Mouse (Mus musculus) v-Abl transformed pro-B cells (cell line): Measurements from ENCODE around the gene Mettl18.

Experiments
- in situ Hi-C, 2 experiments: fragments of 400-800 bp; cut with MboI; formaldehyde crosslinking; loops; one replicate each; pipeline ENCODE4 v1.15.1; 2025; ENCODE audit not compliant: unreplicated experiment in 2 of 2

Gene Mettl18

DNA sequence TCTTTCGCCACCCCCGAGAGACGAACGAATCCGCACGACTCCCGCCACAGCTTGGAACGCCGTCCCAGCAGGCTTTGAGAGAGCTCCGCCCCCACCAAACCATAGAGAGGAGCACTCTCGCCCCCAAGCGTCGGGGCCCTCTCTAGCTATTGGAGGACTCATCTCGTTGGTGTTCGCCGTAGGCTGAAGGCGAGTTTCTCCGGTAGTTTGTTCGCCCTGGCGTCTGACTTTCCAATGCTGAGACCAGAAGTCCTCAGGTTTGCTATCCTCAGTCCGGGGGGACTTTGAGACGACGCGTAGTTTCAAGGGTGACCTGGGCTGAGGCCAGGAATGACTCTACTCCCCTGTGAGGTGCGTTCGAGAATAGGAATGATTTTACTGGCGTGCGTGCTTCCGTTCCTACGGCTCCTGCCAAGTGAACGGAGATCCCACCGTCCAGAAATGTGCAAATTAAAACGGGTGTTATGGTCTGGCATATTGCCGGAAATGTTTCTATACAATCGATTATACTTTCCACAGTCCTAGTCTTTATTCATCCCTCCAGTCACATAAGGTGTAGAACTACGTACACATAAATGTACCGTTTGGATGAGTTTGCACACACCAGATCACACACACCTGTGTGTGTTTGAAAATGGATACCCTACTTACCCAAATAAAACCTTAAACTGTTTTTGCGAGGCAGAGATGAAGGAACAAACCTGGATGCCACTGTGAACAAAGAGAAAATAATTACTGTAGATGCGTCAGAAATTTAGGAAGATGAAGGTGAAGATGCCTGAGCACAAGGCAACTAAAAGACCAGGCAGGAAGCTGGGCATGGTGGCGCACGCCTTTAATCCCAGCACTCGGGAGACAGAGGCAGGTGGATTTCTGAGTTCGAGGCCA lies at the start of gene Mettl18, which contains the start of gene BC055324:
TSS of gene Mettl18 (plus strand) at position 169 of the 888 bp plus-strand sequence.
TSS of gene BC055324 (minus strand) at position 76 of the 888 bp plus-strand sequence.
- in situ Hi-C loops, result no loop called here

DNA sequence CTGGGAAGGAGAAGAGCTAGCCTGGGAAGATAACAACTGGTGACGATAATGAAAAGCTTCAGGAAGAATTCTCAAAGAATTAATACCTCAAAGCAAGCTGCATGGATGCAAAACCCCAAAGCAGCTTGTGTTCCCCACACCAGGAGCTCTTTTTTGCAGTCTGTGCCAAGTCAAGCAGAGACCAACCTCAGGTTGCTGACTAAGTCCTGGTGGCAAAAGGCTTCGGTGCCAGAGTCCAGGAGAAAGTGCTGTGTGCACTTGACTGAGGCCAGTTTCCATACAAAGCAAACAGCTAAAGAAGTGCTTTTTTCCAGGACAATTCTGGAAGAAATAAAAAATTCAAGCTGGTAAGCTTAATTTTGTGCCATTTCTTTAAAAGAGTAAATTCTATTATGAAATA lies 41.3 kb upstream of the Mettl18 start:
- in situ Hi-C loops, result no loop called here

DNA sequence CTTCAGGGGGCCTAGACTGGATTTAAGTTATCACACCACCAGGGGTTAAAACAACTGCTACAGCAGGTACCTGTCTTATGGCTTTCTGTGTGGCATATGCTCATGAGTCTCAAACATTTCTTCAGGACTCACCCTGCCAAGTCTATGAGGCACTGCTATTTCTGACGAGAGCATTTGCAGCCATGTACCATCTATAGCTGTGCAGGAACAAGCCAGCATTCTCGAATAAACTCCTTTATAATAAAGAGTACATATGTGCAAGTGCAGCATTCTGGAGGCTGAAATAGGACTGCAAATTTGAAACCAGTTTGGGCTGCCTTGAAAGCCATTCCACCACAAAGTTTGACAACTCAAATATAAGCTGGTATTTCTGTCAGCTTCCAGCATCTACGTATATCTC lies 36.7 kb upstream of the Mettl18 start:
- in situ Hi-C loops, result no loop called here

DNA sequence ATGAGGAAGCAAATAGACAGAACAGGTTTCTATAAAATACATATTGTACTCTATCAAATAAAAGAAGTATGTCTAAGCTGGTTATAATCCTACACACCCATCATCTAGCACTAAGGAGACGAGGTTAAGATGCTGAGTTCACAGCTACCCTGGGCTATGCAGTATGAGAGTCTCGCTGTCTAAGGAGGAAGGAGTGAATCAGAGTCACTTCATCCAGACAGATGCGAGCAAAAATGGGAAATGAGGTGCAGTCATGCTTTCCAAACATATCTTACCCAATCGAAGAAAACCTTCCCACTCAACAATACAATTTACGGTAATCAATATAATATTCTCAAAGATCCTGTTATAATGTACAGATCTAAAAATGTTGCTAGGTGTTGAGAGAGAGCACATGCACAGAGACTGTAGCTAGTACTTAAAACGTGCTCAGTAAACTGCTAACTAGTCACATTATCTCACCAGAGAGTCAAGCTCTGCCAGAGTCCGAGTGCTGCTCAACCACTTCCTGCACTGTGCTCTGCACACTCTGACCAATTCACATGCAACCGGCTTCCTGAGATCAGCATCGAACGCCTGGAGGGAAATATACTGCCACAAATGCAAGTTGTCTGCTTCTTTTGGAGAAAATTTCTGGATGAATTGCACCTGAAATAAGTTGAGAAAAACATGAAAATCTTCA lies 30.5 kb upstream of the Mettl18 start:
- in situ Hi-C loops, result no loop called here

- in situ Hi-C loops, result no loop called here
Measured at GRCm38 (mm10) chr1:163974471-163974870, 20.2 kb upstream of the Mettl18 start.

GRCm38 (mm10) chr1:163975088-163975487 lies 19.6 kb upstream of the Mettl18 start:
- in situ Hi-C loops, result no loop called here

- in situ Hi-C loops, result no loop called here
Measured at GRCm38 (mm10) chr1:163976515-163976914, 18.2 kb upstream of the Mettl18 start.

DNA sequence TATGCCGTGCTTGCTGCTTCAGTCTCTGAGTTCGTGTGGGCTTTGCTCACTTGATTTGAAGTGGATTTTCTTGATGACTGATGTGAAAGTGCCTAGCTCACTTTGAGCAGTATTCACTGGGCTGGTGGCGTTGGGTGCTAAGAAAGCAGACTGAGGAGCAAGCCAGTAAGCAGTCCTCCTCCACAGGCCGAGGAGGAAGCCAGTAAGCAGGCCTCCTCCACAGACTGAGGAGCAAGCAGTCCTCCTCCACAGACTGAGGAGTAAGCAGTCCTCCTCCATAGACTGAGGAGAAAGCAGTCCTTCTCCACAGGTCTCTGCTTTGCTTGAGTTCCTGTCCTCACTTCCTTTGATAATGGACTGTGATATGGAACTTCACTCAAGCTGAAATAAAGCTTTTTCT lies 2.3 kb upstream of the Mettl18 start:
- in situ Hi-C loops, result no loop called here

- in situ Hi-C loops, result no loop called here
Measured at GRCm38 (mm10) chr1:163994173-163994720, 442 bp upstream of the Mettl18 start.

- in situ Hi-C loops, result no loop called here
Measured at GRCm38 (mm10) chr1:163995609-163995913, 872 bp downstream of the Mettl18 start.

DNA sequence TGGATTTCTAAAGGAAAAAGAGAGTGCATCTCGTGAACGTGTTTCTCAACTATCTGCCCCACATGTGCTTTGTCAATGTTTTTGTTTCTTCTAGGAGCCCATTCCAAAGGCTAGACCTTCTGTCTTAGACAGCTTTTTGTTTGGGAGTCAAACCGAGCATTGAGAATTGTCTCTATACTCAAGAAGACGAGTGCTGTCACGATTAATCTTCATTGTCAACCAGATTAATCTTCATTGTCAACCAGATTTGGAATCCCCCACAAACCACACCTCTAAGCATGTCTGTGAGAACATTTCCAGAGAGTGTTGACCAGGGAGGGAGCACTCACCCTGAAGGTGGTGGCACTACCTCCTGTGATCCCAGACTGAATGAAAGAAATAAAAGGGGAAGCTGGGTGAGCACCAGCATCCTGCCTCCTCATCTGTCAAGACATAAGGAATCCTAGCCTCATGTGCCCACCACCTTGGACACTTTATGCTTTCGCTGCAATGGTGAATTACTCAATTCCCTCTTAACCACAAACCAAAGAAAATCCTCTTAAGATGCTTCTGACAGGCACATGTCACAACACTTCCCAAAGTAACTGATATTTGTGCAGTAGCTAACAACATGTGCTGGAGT lies 7.3 kb downstream of the Mettl18 start:
- in situ Hi-C loops, result loop anchor here in 1 of 2 experiments (25.0 kb wide), 1 partner anchor 1110 kb away; no protein-coding TSS in a partner anchor

DNA sequence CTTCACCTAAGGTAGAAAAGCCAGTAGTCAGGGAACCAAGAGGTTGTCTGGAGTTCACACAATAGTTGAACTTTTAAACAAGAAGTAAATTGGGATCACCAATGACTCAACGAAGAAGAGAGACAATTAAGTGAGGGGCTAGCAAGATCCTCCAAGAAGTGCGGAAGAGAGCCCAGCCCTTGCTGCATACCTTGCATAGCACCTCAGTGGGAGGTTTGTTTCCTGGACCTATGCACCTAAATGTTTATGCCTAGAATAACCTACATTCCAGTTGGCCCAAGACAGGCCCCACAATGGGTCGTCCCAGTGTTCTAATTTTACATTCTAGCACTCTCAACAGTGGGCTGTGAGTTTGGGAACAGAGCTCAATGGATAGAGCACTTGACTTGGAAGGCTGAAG lies 9.6 kb downstream of the Mettl18 start:
- in situ Hi-C loops, result loop anchor here in 1 of 2 experiments (25.0 kb wide), 1 partner anchor 1108 kb away; no protein-coding TSS in a partner anchor

DNA sequence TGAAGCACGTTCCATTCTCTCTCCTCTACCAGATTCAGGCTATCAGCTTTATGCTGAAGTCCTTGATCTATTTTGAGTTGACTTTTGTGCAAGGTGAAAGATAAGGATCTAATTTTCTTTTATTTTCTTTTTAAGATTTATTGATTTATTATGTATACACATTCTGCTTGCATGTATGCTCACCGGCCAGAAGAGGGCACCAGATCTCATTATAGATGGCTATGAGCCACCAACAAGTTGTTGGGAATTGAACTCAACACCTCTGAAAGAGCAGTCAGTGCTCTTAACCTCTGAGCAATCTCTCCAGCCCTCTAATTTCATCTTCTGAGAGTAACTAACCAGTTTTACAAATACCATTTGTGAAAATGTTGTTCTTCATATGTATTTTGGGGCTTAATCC lies 14.5 kb downstream of the Mettl18 start:
- in situ Hi-C loops, result loop anchor here (5.0 to 25.0 kb wide), 3 partner anchors 128 to 1103 kb away; no protein-coding TSS in a partner anchor

- in situ Hi-C loops, result loop anchor here in 1 of 2 experiments (25.0 kb wide), 1 partner anchor 1098 kb away; no protein-coding TSS in a partner anchor
Measured at GRCm38 (mm10) chr1:164014616-164015015, 19.9 kb downstream of the Mettl18 start.

GRCm38 (mm10) chr1:164018221-164018896 lies 23.7 kb downstream of the Mettl18 start:
- in situ Hi-C loops, result loop anchor here in 1 of 2 experiments (25.0 kb wide), 1 partner anchor 1094 kb away; no protein-coding TSS in a partner anchor

- in situ Hi-C loops, result loop anchor here in 1 of 2 experiments (25.0 kb wide), 1 partner anchor 1093 kb away; no protein-coding TSS in a partner anchor
Measured at GRCm38 (mm10) chr1:164019789-164020188, 25.1 kb downstream of the Mettl18 start.

DNA sequence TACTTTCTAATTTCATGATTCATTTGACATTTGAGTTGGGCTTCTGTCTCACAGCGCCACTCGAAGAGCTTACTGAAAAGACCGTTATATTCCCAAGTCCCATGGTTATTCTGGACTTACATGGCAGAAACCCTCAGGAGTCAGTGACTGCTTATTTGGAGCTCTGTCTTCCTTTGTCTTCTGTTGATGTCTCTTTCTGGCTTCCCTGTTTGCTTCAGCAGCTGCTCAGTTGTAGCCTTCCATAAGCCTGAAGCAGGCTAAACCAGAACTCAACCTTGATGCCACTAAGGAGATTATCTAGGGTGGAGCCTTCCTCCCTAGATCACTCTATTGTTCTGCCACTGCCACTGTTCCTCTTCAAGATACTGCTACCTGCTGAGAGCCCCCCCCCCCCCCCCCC lies 26.1 kb downstream of the Mettl18 start:
- in situ Hi-C loops, result loop anchor here in 1 of 2 experiments (25.0 kb wide), 1 partner anchor 1092 kb away; no protein-coding TSS in a partner anchor

GRCm38 (mm10) chr1:164022106-164022505 lies 27.4 kb downstream of the Mettl18 start:
- in situ Hi-C loops, result loop anchor here in 1 of 2 experiments (25.0 kb wide), 1 partner anchor 1090 kb away; no protein-coding TSS in a partner anchor

- in situ Hi-C loops, result no loop called here
Measured at GRCm38 (mm10) chr1:164025685-164026084, 31.0 kb downstream of the Mettl18 start.

- in situ Hi-C loops, result no loop called here
Measured at GRCm38 (mm10) chr1:164027416-164027815, 32.7 kb downstream of the Mettl18 start.
